Mouse (Mus musculus) cerebellum, adult 11 months (tissue): ENCODE data around the gene Inafm2.
A peak's percentile ranks its signal among the peaks of the same experiment; 100 is the strongest.

Experiments
- DNase-seq: peaks from one replicate; pipeline ENCODE4 v3.0.0; 2022

Gene Inafm2

DNA sequence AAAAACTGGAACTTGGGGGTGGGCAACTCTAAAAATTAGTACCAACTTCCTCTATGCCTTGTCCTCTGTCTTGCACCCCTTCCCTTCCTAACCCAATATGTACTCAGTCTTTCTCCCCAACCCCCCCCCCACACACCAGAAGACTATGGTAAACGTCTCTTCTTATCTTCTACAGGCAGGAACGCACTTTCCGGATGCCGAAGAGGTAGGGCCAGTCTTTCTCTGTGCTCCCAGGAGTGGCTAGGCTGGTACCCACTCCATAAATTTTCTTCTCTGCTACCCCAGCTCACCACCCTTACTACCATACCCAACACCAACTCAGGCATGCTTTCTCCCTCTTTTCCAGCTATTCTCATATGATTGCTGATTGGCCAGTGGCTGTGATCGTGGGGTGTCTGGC, 41.0 kb downstream of the Inafm2 start:
- DNase-seq = no peak

DNA sequence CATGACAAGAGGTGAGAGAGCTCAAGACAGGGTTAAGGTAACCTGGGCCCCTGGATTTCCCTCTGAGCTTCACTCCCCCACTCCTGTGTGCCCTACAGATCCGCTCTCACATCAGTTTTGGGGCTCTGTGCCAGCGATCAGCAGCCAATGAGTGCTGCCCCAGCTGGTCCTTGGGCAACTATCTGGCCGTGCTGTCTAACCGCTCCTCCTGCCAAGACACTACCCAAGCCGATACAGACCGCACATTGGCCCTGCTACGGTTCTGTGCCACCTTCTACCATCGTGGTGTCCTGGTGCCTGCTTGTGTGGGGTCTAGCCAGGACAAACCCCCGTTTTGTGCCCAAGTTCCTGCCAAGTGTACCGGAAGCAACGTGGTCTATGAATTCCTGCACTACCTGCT, 43.9 kb downstream of the Inafm2 start:
- peak; percentile 81 for DNase-seq

DNA sequence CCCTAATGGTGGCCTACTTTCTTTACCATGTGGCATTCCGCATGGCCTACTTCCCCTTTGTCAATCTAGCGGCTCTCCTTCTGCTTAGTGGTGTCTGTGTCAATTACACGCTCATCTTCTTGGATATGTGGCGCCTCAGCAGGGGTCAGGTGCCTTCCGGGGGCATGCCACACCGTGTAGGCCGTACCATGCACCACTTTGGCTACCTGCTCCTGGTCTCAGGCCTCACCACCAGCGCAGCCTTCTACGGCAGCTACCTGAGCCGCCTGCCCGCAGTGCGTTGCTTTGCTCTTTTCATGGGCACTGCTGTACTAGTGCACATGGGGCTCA, 44.6 kb downstream of the Inafm2 start:
- DNase-seq = no peak

DNA sequence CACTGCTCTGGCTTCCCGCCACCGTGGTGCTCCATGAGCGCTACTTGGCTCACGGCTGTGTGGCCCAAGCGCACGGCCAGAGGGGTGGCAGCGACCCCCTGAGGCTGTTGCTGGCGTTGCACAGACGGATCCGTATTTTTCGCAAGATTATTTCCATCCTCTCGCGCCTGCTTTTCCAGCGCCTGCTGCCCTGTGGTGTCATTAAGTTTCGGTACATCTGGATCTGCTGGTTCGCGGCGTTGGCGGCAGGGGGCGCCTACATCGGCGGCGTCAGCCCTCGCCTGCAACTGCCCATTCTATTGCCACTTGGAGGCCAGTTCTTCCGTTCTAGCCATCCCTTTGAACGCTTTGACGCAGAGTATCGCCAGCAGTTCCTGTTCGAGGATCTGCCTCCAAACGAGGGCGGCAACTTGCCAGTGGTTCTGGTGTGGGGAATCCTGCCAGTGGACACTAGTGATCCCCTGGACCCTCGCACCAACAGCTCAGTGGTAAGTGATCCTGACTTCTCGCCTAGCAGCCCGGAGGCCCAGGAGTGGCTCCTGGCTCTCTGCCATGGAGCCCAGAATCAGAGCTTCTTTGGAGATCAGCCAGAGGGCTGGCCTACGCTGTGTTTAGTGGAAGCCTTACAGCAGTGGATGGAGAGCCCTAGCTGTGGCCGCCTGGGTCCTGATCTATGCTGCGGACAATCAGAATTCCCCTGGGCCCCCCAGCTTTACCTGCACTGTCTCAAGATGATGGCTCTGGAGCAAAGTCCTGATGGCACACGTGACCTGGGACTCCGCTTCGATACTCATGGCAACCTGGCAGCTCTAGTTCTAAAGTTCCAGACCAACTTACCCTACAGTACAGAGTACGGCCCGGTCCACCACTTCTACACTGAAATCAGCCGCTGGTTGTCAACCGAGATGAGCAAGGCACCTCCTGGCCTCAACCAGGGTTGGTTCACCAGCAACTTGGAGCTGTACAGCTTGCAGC, 45.3 kb downstream of the Inafm2 start:
- peak; percentile 86 for DNase-seq

DNA sequence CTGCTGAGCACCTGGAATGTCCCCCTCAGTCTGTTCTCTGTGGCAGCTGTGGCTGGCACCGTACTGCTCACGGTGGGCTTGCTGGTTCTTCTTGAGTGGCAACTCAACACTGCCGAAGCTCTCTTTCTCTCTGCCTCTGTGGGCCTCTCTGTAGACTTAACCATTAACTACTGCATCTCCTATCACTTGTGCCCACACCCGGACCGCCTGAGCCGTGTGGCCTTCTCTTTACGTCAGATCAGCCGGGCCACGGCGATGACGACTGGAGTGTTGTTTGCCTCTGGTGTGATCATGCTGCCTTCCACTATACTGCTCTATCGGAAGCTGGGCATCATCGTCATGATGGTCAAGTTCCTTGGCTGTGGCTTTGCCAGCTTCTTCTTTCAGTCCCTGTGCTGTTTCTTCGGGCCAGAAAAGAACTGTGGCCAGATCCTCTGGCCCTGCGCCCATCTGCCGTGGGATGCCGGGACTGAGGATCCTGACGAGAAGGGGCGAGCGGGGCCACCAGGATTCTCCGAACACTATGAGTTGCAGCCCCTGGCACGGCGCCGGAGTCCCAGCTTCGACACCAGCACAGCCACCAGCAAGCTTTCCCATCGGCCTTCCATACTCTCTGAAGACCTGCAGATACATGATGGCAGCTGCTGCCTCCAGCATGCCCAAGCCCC, 46.2 kb downstream of the Inafm2 start:
- peak; percentile 53 for DNase-seq

DNA sequence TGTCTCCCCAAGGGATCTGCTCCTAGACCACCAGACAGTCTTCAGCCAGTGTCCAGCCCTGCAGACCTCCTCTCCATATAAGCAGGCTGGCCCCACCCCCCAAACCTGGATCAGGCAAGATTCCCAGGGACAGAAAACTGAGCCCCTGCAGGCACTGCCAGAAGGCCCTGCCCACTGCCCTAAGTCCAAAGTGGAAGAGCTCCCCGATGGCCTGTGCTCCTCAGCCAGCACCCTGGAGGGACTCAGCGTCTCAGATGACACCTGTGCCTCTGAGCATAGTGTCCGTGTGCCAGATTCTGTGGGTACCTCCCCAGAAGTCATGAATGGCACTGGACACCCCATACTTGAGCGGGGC, 46.7 kb downstream of the Inafm2 start:
- DNase-seq = no peak

DNA sequence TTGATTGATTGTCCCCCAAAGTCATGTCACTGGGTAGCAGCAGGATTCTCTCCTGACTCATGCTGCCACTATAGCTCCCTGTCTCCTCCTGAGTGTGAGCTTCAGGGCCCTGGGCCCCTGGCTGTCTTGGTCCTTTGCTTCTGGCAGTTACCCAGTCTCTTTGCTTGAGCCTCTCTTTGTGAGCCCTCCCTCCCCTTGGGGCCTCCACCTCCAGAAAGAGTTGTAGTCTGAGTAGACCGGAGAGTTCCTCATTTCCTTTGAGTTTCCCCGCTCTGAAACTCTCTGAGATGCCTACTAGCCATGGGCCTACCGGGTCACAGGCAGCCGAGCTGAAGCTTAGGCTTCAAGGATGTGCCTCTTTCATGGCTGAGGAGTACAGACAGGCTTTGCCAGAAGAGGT, 48.1 kb downstream of the Inafm2 start:
- no peak for DNase-seq
